Mouse (Mus musculus) thymus, adult 2 months (tissue): ENCODE measurements around the gene Pias1. TPM values are rescaled to one million over a fixed set of nuclear protein-coding genes. Genes with fewer than 3 reads are reported as not detected.
A peak's percentile ranks its signal among the peaks of the same experiment; 100 is the strongest.

ENCODE experiments used
- DNase-seq: peaks from one replicate; pipeline ENCODE4 v3.0.0; 2021
- H3K27ac ChIP-seq: fragments of 200-500 bp; 2 replicates; pipeline ENCODE4 v1.5.1; 2012; ENCODE audit warnings: low read length, control low read depth; ENCODE audit not compliant: control insufficient read depth, insufficient read depth
- H3K27me3 ChIP-seq: fragments of 200-500 bp; 2 replicates; pipeline ENCODE4 v1.6.1; 2012; ENCODE audit warnings: mild to moderate bottlenecking, low read length, moderate library complexity, mixed read lengths; ENCODE audit not compliant: control insufficient read depth, insufficient read depth
- H3K36me3 ChIP-seq: fragments of 200-500 bp; 2 replicates; pipeline ENCODE4 v1.6.1; 2012; ENCODE audit warnings: mild to moderate bottlenecking, low read length, moderate library complexity; ENCODE audit not compliant: control insufficient read depth, insufficient read depth
- H3K4me1 ChIP-seq: fragments of 200-500 bp; replicated peaks from 2 replicates; pipeline ENCODE4 v1.6.1; 2012; ENCODE audit warnings: low read length; ENCODE audit not compliant: control insufficient read depth, insufficient read depth
- H3K4me3 ChIP-seq: fragments of 200-500 bp; 2 replicates; pipeline ENCODE4 v1.5.1; 2012; ENCODE audit warnings: mild to moderate bottlenecking, low read length, control low read depth, moderate library complexity; ENCODE audit not compliant: control insufficient read depth, insufficient read depth
- CTCF ChIP-seq: fragments of 200-500 bp; IDR thresholded peaks from 2 replicates; pipeline ENCODE4 v1.5.1; 2012; ENCODE audit warnings: mild to moderate bottlenecking, control low read depth, low read length, moderate library complexity, borderline replicate concordance; ENCODE audit not compliant: control insufficient read depth, poor library complexity, insufficient read depth; ENCODE audit errors: extremely low read depth
- POLR2A ChIP-seq: fragments of 200-500 bp; IDR thresholded peaks from 2 replicates; pipeline ENCODE4 v1.6.1; 2012; ENCODE audit warnings: mild to moderate bottlenecking, low read length, control low read depth, moderate library complexity; ENCODE audit not compliant: control insufficient read depth, poor library complexity, insufficient read depth; ENCODE audit errors: extremely low read depth
- WGBS: fragments of 180-500 bp; shearing (Covaris S2); methylation state at CpG from one replicate; pipeline ENCODE4 v1.1.7; 2018; 5-methylcytosine and 5-hydroxymethylcytosine counted together
- polyA plus RNA-seq: library from polyadenylated mRNA; depleted of rRNA; stranded (reverse); fragments of >200 nt; gene quantifications from 2 replicates; pipeline ENCODE4 v1.2.3, GENCODE M21; 2012

Pias1 gene
- polyA plus RNA-seq, 1 experiment, result 60.9 TPM

DNA sequence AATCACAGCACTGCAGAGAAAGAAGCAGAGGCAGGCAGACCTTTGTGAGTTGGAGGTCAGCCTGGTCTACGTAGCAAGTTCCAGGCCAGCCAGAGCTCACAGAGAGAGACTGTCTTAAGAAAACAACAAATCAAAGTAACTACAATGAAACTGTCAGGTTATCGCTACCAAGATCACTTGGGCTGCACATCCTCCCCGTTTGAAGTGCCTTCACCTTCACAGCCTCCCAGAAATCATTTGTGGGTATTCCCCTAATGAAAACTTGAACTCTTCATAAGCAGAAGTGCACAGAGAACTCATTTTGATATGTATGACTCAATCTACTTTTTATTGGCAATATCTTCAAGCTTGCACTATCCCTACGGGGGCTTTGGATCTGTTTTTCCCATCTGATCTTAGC, 10.6 kb downstream of the Pias1 start:
- no peak overlapping the region for H3K4me3 ChIP-seq
- no peak overlapping the region for H3K27ac ChIP-seq
- TF ChIP-seq CTCF, result no peak
- no peak for TF ChIP-seq POLR2A
- H3K27me3 ChIP-seq, result no peaks in the 10 kb centered on the region
- no peaks in the 10 kb centered on the region for H3K36me3 ChIP-seq
- DNase-seq, result no peak
- 54% methylated on average over 4 of the region's 4 CpGs for WGBS
- H3K4me1 ChIP-seq, result peaks cover 12% of the 10 kb centered on the region

DNA sequence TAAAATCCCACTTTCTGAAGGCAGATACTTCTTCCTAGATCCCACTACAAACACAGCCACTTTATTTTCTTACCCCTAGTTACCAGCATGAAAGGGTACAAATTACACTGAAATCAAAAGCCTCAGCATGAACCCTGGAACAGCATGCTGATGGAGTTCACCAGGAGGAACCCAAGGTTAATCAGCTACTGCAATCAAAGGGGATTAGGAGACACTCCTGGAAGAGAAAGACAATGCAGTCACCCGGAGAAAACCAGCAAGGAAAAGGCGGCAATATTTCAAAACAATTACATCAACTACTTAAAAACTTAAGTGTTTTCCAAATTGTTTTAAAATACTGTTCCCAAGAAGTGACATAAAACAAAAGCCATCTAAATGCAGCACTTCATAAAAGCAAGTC, 11.9 kb downstream of the Pias1 start:
- Histone ChIP-seq H3K4me1 (peaks cover 12% of the 10 kb centered on the region), H3K36me3 (no peaks in the 10 kb centered on the region), H3K4me3 (no peak overlapping the region), H3K27me3 (no peaks in the 10 kb centered on the region), H3K27ac (no peak overlapping the region)
- TF ChIP-seq POLR2A (no peak), CTCF (no peak)
- no peak for DNase-seq
- WGBS, result 94% methylated on average over 2 of the region's 2 CpGs

DNA sequence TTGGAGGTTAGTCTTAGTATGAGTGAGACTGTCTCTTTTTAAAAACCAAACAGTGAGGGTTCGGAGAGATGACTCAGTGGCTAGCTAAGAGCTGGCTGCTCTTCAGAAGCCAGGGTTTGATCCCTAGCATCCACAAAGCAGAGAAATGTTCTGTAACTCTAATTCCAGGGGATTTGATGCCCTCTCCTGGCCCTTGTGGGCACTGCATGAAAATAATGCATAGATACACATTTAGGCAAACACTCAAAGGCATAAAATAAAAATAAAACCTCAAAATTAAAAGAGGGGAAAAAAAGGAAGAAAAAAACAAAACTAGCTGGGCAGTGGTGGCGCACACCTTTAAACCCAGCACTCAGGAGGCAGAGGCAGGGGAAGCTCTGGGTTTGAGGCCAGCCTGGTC, 13.3 kb downstream of the Pias1 start:
- Histone ChIP-seq H3K4me3 (no peak overlapping the region), H3K27me3 (no peaks in the 10 kb centered on the region), H3K4me1 (peaks cover 12% of the 10 kb centered on the region), H3K27ac (peak overlapping the region; percentile 35; the same call in 1 of the 2 replicates), H3K36me3 (no peaks in the 10 kb centered on the region)
- DNase-seq, result peak; percentile 46
- WGBS, result 94% methylated on average over 2 of the region's 2 CpGs
- TF ChIP-seq POLR2A (no peak), CTCF (no peak)

DNA sequence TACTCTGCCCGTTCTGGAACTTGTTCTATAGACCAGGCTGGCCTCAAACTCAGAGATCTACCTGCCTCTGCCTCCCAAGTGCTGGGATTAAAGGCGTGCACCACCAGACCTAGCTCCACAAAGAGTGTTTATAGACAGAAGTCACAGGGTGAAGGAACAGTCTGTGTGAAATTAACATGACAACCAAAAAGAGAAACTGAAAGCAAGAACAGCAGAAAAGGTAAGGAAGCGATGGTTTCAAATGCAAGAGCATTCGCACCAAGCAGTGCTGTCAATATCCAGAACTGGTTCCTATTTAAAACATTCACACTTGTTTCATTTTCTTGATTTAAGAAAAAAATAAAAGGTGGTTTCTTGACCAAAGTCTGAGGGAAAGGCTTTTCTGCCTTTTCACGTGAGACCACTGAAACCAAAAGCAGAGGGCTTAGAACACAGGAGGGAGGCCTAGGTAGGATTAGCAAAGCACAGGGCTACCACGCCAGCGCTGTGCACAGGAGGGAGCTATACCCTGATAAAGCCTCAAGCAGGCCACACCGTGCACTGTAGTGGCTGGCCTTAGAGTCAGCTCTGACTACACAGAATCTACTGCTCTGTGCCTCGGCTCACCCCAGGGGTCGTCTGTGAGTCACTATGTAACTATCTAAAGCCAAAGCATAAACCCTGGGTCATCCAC, 15.5 kb downstream of the Pias1 start:
- DNase-seq, result peak; percentile 33
- no peak overlapping the region for H3K4me3 ChIP-seq
- H3K4me1 ChIP-seq, result peaks cover 12% of the 10 kb centered on the region
- TF ChIP-seq CTCF (no peak), POLR2A (no peak)
- no peaks in the 10 kb centered on the region for H3K27me3 ChIP-seq
- H3K27ac ChIP-seq, result peak overlapping the region; percentile 24; the same call in 1 of the 2 replicates
- WGBS, result 20% methylated on average over 10 of the region's 10 CpGs
- H3K36me3 ChIP-seq, result no peaks in the 10 kb centered on the region

DNA sequence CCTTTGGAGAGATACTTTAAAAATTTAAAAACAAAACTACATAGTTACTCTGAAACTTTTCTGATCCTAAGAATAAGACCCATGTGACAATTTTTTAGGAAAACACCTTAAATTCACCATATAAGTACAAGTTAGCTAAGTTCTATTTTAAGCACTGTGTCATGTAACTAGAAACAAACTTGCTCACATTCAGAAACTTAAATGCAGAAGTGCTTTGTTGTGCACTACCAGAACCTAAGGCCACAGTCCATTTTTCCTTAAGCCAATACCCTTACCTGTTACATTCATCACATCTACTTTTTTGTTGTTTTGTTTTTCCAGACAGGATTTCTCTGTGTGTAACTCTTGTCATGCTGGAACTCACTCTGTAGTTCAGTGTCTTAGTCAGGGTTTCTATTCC, 17.4 kb downstream of the Pias1 start:
- no peak for DNase-seq

DNA sequence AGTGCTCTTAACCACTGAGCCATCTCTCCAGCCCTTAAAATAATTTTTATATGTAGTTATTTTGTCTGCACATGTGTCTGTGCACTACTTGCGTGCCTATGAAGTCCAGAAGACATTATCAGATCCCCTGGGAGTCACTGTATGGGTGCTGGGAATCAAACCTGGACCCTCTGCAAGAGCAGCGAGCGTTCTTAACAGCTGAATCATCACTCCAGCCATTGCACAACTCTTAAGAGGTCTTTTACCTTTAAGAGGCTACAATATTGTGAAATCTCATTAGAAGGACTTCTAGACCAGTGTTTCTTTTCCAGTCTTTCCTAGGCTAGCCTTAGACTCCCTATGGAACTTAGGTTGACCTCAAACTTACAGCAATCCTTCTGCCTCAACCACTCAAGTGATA, 21.7 kb downstream of the Pias1 start:
- TF ChIP-seq CTCF, result no peak
- TF ChIP-seq POLR2A, result no peak
- no peak for DNase-seq
- WGBS, result 94% methylated on average over 3 of the region's 3 CpGs
- Histone ChIP-seq H3K27ac (no peak overlapping the region), H3K4me3 (no peak overlapping the region), H3K4me1 (0 out of 2 replicates have a peak, but pooled peaks cover 2% of the 10 kb centered on the region), H3K36me3 (no peaks in the 10 kb centered on the region), H3K27me3 (no peaks in the 10 kb centered on the region)

More for the DNA sequence above, 17.4 kb downstream of the Pias1 start:
- no peaks in the 10 kb centered on the region for H3K36me3 ChIP-seq
- no peak overlapping the region for H3K27ac ChIP-seq
- H3K27me3 ChIP-seq, result no peaks in the 10 kb centered on the region
- peaks cover 10% of the 10 kb centered on the region for H3K4me1 ChIP-seq
- no peak overlapping the region for H3K4me3 ChIP-seq
- TF ChIP-seq POLR2A (no peak), CTCF (no peak)

DNA sequence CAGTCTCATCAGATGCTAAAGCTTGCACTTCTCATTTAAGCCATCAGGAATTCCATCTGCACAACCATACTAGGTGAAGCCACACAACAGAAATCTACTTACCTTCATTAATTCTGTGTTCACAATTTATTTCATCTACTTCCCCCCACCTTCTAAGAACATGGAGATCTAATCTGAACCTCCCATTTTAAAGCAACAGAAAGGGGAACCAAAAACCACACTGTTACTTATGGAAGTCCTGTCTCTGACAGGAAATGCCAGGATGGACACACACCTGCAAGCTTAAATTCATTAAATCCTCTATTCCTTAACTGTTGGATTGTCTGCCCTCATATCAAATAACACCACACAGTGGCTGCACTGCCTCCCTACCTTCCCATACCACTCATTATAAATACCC, 35.0 kb downstream of the Pias1 start:
- peaks cover 8% of the 10 kb centered on the region; the same call in 1 of the 2 replicates for H3K36me3 ChIP-seq
- H3K4me3 ChIP-seq, result no peak overlapping the region
- no peak for DNase-seq
- no peaks in the 10 kb centered on the region for H3K27me3 ChIP-seq
- TF ChIP-seq CTCF, result no peak
- TF ChIP-seq POLR2A, result no peak
- no peak overlapping the region for H3K27ac ChIP-seq
- H3K4me1 ChIP-seq, result no peaks in the 10 kb centered on the region
